Mouse (Mus musculus) erythroblast, adult 5-6 weeks (primary cell): ENCODE data around the gene Zbtb17. TPM values are rescaled to one million over a fixed set of nuclear protein-coding genes. Genes with fewer than 3 reads are reported as not detected.

ENCODE experiments used
- ATAC-seq: replicated peaks from 2 replicates; pipeline ENCODE4 v1.8.0; 2016; ENCODE audit warnings: moderate number of reproducible peaks, mild to moderate bottlenecking, moderate TSS enrichment, inconsistent platforms; ENCODE audit not compliant: poor library complexity, low FRiP score, severe bottlenecking
- total RNA-seq, 2 experiments: library from RNA; stranded (forward) in 1 of 2; stranded (reverse) in 1 of 2; fragments of 150-400 nt in 1 of 2; fragments of 200-764, 138-1000 nt in 1 of 2; gene quantifications; 2 replicates each; pipeline versions ENCODE4 v1.2.3 to v1.2.4; 2015 to 2017; ENCODE audit warnings: low replicate concordance in 2 of 2

Zbtb17 gene
- total RNA-seq, 2 experiments from 2014 or later: 2.6 TPM; not detected in 1

- no peak for ATAC-seq
These were observed 18.7 kb upstream of the Zbtb17 start for GRCm38 (mm10) chr4:141425484-141426479.

- ATAC-seq: no peak
These were observed 17.4 kb upstream of the Zbtb17 start for GRCm38 (mm10) chr4:141426796-141427745.

DNA sequence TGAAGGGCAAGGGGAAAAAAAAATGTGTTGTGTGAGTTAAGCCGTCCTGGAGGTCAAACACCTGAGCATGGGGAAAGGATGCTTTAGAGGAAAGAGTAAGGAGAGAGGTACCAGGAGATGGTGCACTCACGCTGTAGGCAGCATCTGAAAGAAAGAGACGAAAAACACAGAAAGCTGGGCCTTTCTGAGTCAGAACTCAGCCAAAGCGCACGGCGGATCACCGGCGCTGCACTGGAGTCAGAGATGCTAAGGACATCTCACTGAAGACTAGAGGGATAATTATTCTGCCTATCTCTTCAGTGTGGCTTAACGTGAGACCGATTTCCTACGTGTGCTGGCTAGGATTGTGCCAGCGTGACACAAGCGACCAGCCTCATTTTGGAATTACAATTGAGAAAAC, 16.5 kb upstream of the Zbtb17 start:
- ATAC-seq: no peak

- ATAC-seq: no peak
These were observed 15.1 kb upstream of the Zbtb17 start for GRCm38 (mm10) chr4:141429381-141429780.

GRCm38 (mm10) chr4:141429847-141430246, 14.6 kb upstream of the Zbtb17 start:
- ATAC-seq: no peak

DNA sequence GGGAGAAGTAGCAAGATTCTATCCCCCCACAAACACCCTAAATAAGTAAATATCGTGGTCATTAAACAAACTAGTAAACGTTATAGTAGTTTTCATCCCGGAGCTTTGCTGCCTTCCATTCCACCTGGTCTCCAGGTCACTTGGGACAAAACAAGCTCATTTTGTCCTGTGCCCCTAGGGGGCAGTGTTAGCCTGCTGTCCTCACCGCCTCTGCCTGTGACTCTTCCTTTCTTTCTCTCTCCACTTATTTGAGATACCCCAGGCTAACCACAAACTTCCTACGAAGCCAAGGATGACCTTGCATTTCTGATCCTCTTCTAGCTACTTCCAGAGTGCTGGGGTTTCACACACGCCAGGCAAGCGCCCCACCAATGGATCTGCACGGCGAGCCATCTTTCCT, 13.5 kb upstream of the Zbtb17 start:
- ATAC-seq: peak; percentile 76

GRCm38 (mm10) chr4:141432666-141433065, 11.8 kb upstream of the Zbtb17 start:
- no peak for ATAC-seq

GRCm38 (mm10) chr4:141433191-141433590, 11.3 kb upstream of the Zbtb17 start:
- no peak for ATAC-seq

- no peak for ATAC-seq
These were observed 8.5 kb upstream of the Zbtb17 start, which contains the start of gene Srarp for GRCm38 (mm10) chr4:141435974-141436373. Srarp (minus strand) TSS chr4:141436105.

GRCm38 (mm10) chr4:141439083-141439803, 5.2 kb upstream of the Zbtb17 start:
- no peak for ATAC-seq

DNA sequence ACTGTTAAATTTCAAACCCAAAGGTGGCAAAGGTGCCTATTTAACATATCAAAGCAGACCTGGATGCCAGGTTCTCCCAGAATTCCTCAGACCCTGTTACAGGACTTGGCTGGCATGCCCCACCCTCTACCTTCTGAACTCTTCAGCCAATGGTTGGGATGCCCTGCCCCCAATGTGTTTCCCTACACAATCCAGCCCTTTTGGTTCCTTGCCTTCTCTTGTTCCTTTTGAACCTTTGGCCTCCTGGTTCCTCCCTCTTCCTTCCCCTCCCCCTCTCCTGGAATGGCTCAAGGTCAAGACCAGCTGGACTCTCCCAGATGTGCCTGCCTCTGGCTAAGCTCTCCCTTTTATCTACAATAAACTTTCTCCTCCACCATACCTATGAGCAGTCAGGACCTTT, 3.6 kb upstream of the Zbtb17 start:
- no peak for ATAC-seq

DNA sequence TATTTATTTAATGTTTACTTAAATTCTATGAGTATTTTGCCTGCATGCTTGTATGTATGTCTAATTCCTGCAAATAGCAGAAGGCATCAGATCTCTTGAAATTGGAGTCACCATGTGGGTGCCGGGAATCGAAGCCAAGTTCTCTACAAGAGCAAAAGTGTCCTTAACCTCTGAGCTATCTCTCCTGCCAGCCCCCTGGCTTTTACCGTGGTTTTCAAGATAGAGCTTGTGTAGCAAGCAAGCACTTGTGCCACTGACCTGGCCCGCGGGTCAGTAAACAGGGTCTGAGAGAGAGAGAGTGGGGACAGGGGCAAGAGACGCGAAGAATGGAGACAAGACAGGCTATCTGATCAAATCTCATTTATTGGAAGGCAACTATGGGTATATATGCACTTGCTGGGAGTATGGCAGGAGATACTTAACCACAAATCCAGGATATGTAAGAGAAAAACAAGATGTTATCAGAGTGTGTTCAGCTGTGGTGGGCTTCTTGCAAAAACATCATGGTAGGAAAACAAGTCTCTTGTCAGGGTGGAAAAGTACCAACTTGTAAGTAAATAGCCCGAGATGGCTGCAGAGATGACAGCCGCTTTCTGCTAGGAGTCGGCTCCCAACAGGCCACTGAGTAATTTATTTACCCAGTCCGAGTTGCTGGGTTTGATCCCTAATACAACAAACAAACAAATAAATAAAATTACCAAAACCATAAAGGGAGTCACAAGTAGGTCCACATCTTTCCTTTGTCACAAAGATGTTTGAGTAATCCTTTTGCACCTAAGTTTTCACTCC, 619 bp upstream of the Zbtb17 start:
- no peak for ATAC-seq

GRCm38 (mm10) chr4:141445328-141445720, 870 bp downstream of the Zbtb17 start:
- no peak for ATAC-seq

DNA sequence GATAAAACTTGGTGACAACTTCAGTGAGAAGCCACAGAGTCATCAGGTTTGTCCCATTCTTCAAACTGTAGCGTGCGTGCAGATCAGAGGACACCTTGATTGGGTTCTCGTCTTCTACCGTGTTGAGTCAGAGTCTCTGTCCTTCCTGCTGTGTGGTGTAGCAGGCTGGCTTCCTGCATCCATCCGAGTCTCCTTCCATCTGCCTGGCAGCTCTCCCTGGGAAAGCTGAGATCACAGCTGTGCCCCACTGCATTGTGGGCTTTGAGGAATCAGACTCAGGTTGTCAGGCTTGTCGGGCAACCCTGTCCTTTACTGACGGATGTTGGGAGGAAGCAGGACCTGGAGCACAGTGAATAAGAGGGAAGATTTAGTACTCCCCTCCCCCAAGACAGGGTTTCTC, 1.8 kb downstream of the Zbtb17 start:
- ATAC-seq: no peak

GRCm38 (mm10) chr4:141451251-141451650, 6.8 kb downstream of the Zbtb17 start:
- no peak for ATAC-seq

GRCm38 (mm10) chr4:141451916-141452450, 7.5 kb downstream of the Zbtb17 start:
- no peak for ATAC-seq

GRCm38 (mm10) chr4:141454581-141455350, 10.3 kb downstream of the Zbtb17 start:
- no peak for ATAC-seq

- ATAC-seq: no peak
These were observed 11.1 kb downstream of the Zbtb17 start for GRCm38 (mm10) chr4:141455526-141455925.
